Mouse (Mus musculus): ENCODE results near the gene Psmd9.

- no peak for TF ChIP-seq CTCF (IDR thresholded peaks at IDR 0.05; ENCODE audit: low read depth, low read length)
- no peak for TF ChIP-seq POLR2A (IDR thresholded peaks at IDR 0.05; ENCODE audit: borderline replicate concordance, low read depth, low read length)
Measured at GRCm38 (mm10) chr5:123195500-123196000, 26.3 kb downstream of the Psmd9 start.
